Mouse (Mus musculus) testis, adult 2 months (tissue): ENCODE measurements around the gene Ccnjl.

Source experiments
- CTCF ChIP-seq: fragments of 200-500 bp; IDR thresholded peaks from 2 replicates; pipeline ENCODE4 v1.5.1; 2012; ENCODE audit warnings: low read depth, mild to moderate bottlenecking, inconsistent platforms, low read length, moderate library complexity; ENCODE audit not compliant: control insufficient read depth, insufficient read depth, insufficient replicate concordance
- POLR2A ChIP-seq: fragments of 200-500 bp; IDR thresholded peaks from 2 replicates; pipeline ENCODE4 v1.6.1; 2012; ENCODE audit warnings: low read depth, mild to moderate bottlenecking, inconsistent platforms, low read length, moderate library complexity; ENCODE audit not compliant: control insufficient read depth

DNA sequence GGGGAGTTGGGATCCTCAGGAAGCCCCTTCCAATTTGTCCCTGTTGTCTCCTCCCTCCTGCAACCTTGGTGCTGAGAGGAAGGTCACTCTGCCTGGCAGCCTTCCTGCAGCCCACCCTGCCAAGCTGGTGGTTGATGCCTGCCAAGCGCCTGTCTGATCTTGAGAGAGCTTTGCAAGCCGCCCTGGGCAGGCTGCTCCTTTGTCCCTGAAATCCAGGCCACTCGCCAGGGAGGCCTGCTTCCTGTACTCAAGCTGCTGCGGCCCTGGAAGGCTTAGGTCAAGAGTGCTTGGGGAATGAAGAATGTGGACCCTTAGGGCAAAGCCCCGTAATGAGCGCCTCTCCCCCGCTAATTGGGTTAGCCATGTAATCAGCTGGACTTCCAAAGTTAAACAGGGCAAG, 19.6 kb downstream of the Ccnjl start:
- TF ChIP-seq CTCF, result no peak
- TF ChIP-seq POLR2A, result no peak
